17 mouse cellular contexts compared by ENCODE assay signal in genomic region chr11:54728371-54728770, GRCm38 (mm10). TPM values are rescaled to one million over a fixed set of nuclear protein-coding genes. Genes with fewer than 3 reads are reported as not detected.
DNase-seq lines count a peak whose midpoint lies in the region; ATAC-seq and TF ChIP-seq lines count a peak whose summit lies in the region.
"Had no signal": no experiment of that assay in that cellular context is flagged by ENCODE, and none has a peak within 500 bp of the region (broad histone marks: within the 10 kb centered on the region; RNA-seq: fewer than 3 reads in every experiment).

No protein-coding gene starts in this region.

- ATAC-seq in inflammation-experienced regulatory T-cells, adult 6 months = peak; percentile 19
- ATAC-seq: midbrain, embryonic 13.5 days; Patski had no signal

- intact Hi-C loops in left cerebral cortex, adult 2 months (cut with DNase I) = no loop called here
- intact Hi-C loops in left cerebral cortex, postnatal 25 days (cut with DNase I) = loop anchor here (5.0 kb wide), 1 partner anchor 104 kb away; no protein-coding TSS in a partner anchor

- no peak for TF ChIP-seq CTCF in left cerebral cortex, adult 2 months (IDR thresholded peaks at IDR 0.05)

- H3K27ac ChIP-seq in left cerebral cortex, adult 2 months = peak overlapping the region; percentile 53; the same call in 1 of the 2 replicates
- H3K27ac ChIP-seq: embryonic facial prominence, embryonic 15.5 days; hindbrain, embryonic 14.5 days; liver, embryonic 15.5 days; midbrain, embryonic 13.5 days had no signal

- no peak for DNase-seq in left cerebral cortex, adult 2 months (ENCODE audit: extremely low spot score in 1 of 2, low spot score in 2 of 2)
- DNase-seq in left cerebral cortex, postnatal 25 days (ENCODE audit: low spot score in 2 of 2) = no peak
- DNase-seq in 416B (ENCODE audit: low read depth) = peak; percentile 52
- DNase-seq in CD4-positive, CD25-positive, alpha-beta regulatory T cell, adult 2 months (ENCODE audit: low read depth, low spot score) = peak; percentile 64
- no peak for DNase-seq in embryo, embryonic 9.5 days (ENCODE audit: extremely low spot score)
- DNase-seq in urinary bladder, adult 2 months (ENCODE audit: low spot score) = no peak
- DNase-seq: cerebellum, adult 8-10 months; kidney, adult 2 months; kidney, postnatal 36 days; lung, postnatal 36 days; thymus, postnatal 4 days had no signal

- H3K4me3 ChIP-seq in left cerebral cortex, adult 2 months = no peak overlapping the region
- H3K4me3 ChIP-seq: embryonic facial prominence, embryonic 15.5 days; liver, embryonic 15.5 days; midbrain, embryonic 13.5 days had no signal

RNA-seq across cellular contexts. Expression of gene Cdc42se2, which starts 59.1 kb away (rescaled TPM):
- 100 to 1,000 TPM; 122 to 126 TPM for total RNA-seq in left cerebral cortex, adult 2 months (2021)
- 100 to 1,000 TPM; 143 to 149 TPM for total RNA-seq in left cerebral cortex, postnatal 25 days (2021)
- 100 to 1,000 TPM; 243 to 360 (median 322) TPM for polyA plus RNA-seq in inflammation-experienced regulatory T-cells, adult 6 months (2017; shearing (Covaris generic))
- 23.9 and 26.4 TPM in 2 replicates for polyA plus RNA-seq in urinary bladder, adult 2 months (2012; rRNA removed)

Comparison
In these comparisons a context has a peak if more than half of its experiments do, and no peak if none do; other contexts are left out.
1. DNase-seq: peak in 416B (single experiment) and CD4-positive, CD25-positive, alpha-beta regulatory T cell, adult 2 months (single experiment); none in left cerebral cortex, adult 2 months (0 of 2), left cerebral cortex, postnatal 25 days (0 of 2), embryo, embryonic 9.5 days (single experiment) and urinary bladder, adult 2 months (single experiment).